Mouse (Mus musculus): ENCODE measurements around the gene 1700113H08Rik.
A peak's percentile ranks its signal among the peaks of the same experiment; 100 is the strongest.

Gene 1700113H08Rik

DNA sequence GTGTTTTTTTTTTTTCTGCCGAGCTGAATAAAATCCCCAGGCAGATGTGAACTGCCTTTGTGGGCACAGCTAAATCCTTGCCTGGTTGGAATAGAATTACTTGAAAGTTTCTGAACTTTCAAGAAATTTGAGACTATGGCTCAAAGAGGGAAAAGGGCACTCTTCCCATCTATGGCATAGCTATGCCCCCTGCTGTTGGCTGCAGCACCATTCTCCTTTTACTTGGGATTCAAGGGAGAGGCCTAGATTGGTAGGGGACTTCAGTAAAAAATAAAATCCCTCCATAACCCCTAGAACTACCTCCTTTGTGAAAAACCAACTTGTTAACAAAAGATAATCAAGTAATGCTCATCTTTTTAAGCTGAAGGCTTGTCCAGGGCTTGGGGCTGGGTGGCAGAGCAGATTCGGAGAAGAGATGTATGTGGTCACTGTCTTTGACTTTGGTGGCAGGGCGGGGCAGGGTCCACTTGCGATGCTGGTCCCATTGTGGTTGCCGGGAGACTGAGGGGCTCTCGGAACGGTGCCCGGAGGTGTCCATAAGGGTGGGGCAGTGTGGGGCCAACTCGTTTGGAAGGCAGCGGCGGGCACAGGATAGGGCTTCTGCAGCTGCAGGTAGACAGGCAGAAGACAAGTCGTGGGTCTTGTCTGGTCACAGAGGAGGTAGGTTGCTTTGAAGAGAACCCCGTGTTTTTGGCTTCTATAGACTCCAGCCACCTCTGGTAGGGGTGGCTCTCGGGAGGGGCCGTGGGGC, at the start of gene 1700113H08Rik:
Gene 1700113H08Rik (plus strand): TSS at position 546 of the 751 bp plus-strand sequence.
- no peak for DNase-seq

DNA sequence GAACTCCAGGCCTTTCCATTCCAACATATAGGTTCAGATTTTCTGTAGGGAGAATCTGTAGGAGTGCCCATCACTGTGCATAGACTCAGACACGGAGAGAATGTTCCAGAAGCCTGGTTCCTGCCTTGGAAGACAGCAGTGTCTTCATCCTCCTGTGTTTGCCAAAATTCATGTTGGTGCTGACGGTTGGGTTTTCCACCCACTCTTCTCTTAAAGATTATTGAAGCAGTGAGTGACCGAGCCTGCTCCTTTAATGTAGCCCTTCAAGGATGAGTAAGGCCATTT, 49.7 kb upstream of the 1700113H08Rik start:
- DNase-seq, result no peak

- no peak for DNase-seq
Measured at GRCm38 (mm10) chr10:87012087-87012486, 45.8 kb upstream of the 1700113H08Rik start.

- DNase-seq, result no peak
Measured at GRCm38 (mm10) chr10:87014391-87014965, 43.4 kb upstream of the 1700113H08Rik start.

- no peak for DNase-seq
Measured at GRCm38 (mm10) chr10:87015403-87015802, 42.4 kb upstream of the 1700113H08Rik start.

DNA sequence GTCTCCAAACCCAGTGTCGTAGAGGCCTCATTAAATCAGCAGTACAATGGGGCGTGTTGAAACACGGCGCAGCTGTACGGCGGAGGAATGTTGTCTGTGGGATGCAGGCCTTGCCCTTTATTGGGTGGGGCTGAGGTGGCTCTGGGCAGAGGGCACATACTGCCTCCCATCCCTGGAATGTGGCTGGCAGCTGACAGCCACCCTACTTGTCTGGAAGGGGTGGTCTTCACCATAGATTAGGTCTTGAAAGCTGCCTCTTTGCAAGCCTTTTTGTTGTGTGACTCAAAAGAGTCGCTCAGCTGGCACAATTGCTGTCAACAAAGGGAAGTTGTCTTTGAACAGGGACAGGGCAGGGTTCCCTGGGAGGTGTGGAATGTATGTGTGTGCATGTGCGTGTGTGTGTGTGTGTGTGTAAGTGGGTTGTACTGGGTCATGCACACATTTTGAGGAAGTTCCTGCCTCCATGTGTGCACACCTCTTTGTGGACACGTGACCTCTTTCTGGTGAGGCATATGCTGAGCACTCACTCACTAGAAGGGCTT, 41.6 kb upstream of the 1700113H08Rik start:
- DNase-seq, result peak; percentile 25

- DNase-seq, result peak; percentile 29
Measured at GRCm38 (mm10) chr10:87018876-87019275, 39.0 kb upstream of the 1700113H08Rik start.

GRCm38 (mm10) chr10:87020711-87021110, 37.1 kb upstream of the 1700113H08Rik start:
- DNase-seq, result peak; percentile 67

GRCm38 (mm10) chr10:87024884-87025283, 33.0 kb upstream of the 1700113H08Rik start:
- peak; percentile 84 for DNase-seq

- no peak for DNase-seq
Measured at GRCm38 (mm10) chr10:87032768-87033167, 25.1 kb upstream of the 1700113H08Rik start.

- DNase-seq, result no peak
Measured at GRCm38 (mm10) chr10:87035866-87036265, 22.0 kb upstream of the 1700113H08Rik start.

GRCm38 (mm10) chr10:87036271-87036703, 21.6 kb upstream of the 1700113H08Rik start:
- no peak for DNase-seq

DNA sequence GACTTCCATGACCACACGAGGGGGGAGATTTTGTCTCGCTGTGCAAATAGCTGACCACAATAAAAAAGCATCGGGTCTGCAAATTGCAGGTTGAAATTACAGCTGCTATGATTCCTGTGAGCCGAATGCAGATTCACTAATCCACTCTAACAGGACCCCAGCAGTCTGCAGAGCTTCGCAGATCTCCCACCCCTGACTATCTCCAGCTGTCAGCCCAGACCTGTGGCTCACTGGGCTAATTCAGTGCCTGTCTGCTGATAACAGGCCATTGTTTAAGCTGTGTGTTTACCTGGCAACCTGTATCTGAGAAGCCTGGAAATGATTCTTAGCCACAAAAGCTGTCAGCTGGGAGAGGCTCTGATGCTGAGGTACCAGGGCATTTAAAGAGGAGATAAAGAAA, 20.8 kb upstream of the 1700113H08Rik start:
- DNase-seq, result no peak

DNA sequence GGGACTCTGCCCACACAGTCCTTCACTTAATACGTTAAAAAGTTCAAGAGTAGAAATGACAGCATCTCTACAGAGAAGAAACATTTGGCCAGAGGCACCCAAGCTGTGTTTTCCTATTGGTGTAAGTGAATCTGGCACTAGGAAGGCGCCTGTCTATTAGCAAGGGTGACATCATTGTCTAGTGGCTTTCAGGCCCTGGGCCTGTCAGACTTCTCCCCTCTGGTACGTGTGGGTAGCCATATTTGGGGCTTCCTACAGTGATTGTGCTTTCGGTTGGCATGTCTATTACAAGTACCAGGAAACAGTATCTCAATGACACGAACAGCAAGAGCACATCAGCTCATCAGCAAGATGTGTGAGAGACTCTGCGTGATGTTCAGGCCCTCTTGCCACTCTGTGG, 18.5 kb upstream of the 1700113H08Rik start:
- DNase-seq, result no peak

DNA sequence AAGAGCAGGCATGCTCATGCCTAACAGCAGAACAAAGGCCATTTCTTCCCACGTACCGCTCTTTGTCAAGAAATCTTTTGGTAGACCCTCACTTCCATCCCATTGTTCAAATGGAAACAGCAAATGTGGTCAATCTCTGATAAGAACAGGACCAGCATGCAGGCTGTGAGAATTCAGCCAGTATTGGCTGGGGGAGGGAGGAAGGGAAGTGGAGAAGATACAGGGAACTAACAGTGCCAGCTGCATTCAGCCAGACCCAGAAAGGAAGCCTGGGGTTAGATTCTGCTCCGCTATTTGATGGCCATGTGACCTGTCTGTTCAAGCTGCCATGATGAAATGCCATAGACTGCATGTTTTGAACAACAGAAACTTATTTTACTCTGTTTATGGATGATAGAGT, 18.0 kb upstream of the 1700113H08Rik start:
- DNase-seq, result no peak

DNA sequence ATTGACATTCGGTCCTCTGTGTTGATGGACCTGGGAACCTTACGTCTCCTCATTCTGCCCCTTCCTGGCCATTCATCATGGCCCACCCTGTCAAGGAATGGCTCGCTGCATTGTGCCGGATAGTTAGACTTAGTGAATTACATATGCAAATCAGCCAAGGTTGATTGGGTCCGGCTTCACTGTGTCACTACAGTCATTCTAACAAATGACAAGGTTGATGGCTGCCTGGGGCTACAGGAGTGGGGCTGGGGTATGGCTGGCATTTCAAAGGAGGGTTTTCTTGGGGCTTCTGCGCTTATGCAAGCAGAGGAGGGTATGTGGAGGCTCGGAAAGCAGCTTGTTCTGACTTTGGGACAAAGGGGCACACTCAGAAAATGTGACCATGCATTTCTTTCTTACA, 16.6 kb upstream of the 1700113H08Rik start:
- DNase-seq, result no peak

GRCm38 (mm10) chr10:87045273-87045672, 12.6 kb upstream of the 1700113H08Rik start:
- no peak for DNase-seq

DNA sequence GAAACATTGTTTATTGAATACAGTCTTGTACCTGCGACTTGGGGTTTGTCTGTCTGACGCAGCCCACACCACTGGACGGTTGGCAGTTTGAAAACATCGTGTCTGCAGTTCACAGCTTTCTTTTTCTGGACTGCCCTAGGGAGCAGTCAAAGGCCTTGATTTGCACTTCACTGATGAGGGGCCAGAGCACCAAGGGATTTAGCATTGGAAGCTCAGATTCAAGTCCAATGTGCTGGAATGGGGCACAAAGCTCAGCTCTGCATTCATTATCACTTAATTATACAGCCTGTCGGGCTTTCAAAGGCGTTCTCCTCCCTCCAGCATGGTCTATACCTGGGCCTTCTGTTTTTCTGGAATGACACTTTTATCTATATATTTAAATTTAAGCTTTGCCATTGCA, 11.4 kb upstream of the 1700113H08Rik start:
- DNase-seq, result no peak

GRCm38 (mm10) chr10:87046931-87047468, 10.8 kb upstream of the 1700113H08Rik start:
- DNase-seq, result no peak

- no peak for DNase-seq
Measured at GRCm38 (mm10) chr10:87049179-87049578, 8.7 kb upstream of the 1700113H08Rik start.

- no peak for DNase-seq
Measured at GRCm38 (mm10) chr10:87051714-87052113, 6.1 kb upstream of the 1700113H08Rik start.

DNA sequence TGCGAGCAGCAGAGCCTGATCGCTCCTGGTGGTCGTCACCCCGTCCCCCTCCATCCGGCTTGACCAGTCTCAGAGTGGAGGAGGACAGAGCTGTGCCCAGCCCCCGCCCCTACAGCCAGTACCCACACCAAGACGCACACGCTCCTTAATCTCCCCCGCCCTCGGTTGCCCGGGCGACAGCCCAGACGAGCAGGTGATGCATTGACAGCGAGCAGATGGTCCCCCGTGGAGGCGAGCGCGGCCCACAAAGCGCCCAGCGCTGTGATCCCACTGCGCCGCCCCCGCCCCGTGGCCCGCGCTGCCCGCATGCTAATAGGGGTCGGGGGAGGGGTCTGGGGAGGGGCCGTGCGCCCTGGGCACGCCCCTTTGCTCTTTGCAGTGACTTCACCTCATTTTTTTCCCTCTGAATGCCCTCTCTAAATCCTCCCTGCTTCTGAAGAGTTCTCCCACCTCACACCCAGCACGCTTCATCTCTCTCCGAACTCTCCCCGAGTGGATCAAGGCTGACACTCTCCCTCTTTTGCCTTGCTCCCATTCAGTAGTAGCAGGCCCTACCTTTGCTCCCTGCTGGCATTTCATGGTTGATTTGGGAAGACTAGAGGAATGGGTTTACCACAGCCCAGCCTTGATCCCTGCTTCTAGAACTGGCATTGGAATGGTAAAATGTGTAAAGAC, 543 bp downstream of the 1700113H08Rik start:
- DNase-seq, result peak; percentile 7

DNA sequence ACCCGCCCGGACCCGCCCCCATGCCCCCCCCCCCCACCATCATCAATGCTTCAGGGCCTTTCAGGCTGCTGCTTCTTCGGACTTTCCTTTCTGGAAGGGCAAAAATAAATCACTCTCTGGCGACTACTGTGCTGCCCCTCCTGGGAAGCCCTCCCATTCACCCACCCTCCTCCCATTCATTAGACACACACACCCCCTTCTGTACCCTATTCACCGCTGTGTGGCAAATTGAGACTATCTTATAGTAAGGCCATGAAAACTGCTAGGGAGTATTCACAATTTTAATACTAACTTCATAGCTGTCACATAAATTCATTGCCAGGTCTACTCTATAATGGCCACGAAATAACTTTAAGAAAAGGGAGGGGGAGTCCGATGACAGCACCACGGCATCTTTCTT, 1.1 kb downstream of the 1700113H08Rik start:
- no peak for DNase-seq

DNA sequence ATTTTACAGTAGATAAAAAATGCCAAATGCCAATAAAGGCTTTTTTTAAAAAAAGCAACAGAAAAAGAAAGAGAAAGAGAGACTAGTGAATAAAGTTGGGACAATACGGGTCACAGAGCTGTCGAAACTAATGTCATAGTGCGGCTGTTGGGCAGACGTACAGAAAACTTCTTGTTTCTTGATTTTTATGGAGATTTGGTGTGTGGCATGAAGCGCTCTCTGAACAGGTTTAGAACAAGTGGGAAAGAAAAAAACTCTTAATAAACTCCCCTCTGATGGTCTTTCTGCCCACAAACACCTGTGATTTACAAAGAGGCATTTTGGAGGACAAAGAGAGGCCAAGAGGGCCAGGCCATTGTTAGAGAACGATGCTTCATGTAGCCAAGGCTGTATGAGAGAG, 1.6 kb downstream of the 1700113H08Rik start:
- no peak for DNase-seq

Data from lung, postnatal 36 days (tissue).